ENCODE assay signal across 27 mouse cellular contexts in the genomic region with DNA sequence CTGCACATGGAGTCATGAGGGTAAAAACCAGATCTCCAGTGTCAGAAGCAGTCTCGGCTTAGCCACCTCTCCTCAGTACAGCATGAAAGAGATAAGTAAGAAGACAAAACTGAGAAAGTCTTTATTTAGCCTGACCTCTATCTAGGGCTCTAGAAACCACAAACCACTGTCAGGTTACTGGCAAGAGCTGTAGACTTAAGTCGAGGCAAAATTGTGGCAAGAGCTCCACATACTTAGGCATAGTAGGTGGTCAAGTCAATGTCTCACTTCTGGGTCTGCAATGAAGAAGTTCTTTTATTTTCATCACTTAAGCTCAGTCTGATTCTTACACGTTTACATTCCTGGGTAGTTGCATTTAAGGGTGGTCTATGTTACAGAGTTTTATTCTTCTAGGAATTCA.
DNase-seq lines count a peak whose midpoint lies in the region; ATAC-seq and TF ChIP-seq lines count a peak whose summit lies in the region.
"Had no signal": no experiment of that assay in that cellular context is flagged by ENCODE, and none has a peak within 500 bp of the region (broad histone marks: within the 10 kb centered on the region; RNA-seq: fewer than 3 reads in every experiment).

No protein-coding gene starts in this region.

- no peak overlapping the region for H3K4me2 ChIP-seq in forebrain, embryonic 11.5 days (ENCODE audit: low read depth, low read length, severe bottlenecking)
- no peak overlapping the region for H3K4me2 ChIP-seq in forebrain, embryonic 15.5 days (replicated peaks)
- H3K4me2 ChIP-seq in CH12.LX (ENCODE audit: insufficient read depth, low read depth, poor library complexity, severe bottlenecking) = peak overlapping the region; percentile 66; the same call in 1 of the 2 replicates
- no peak overlapping the region for H3K4me2 ChIP-seq in forebrain, embryonic 13.5 days
- H3K4me2 ChIP-seq: embryonic facial prominence, embryonic 12.5 days; embryonic facial prominence, embryonic 15.5 days; heart, embryonic 13.5 days; hindbrain, embryonic 13.5 days had no signal

- 82% methylated on average over 3 of the region's 3 CpGs for WGBS in forebrain, embryonic 11.5 days
- WGBS in forebrain, embryonic 15.5 days = 92% methylated on average over 3 of the region's 3 CpGs
- 83% methylated on average over 3 of the region's 3 CpGs for WGBS in forebrain, embryonic 13.5 days

- no peak for TF ChIP-seq POLR2A in CH12.LX (IDR thresholded peaks at IDR 0.05; ENCODE audit: low read depth, low read length)

- in situ Hi-C loops in CH12.LX (cut with MboI; ENCODE audit: low pct_ligation_motif_present, low pct_unique_long_range_greater_than_20kb, low sequenced_read_pairs) = no loop called here

- TF ChIP-seq RAD21 in CH12.LX (IDR thresholded peaks at IDR 0.05; ENCODE audit: low read depth, low read length) = no peak; the same call in 1 of the 2 replicates

- peak overlapping the region; percentile 94 for H3K27ac ChIP-seq in forebrain, embryonic 11.5 days (ENCODE audit: low read depth, low read length)
- H3K27ac ChIP-seq in forebrain, embryonic 15.5 days (replicated peaks) = no peak overlapping the region
- H3K27ac ChIP-seq in layer of hippocampus, adult 2 months = peak overlapping the region; percentile 90; the same call in 1 of the 2 replicates
- no peak overlapping the region for H3K27ac ChIP-seq in CH12.LX (ENCODE audit: insufficient read depth, low read depth)
- H3K27ac ChIP-seq in forebrain, embryonic 13.5 days = peak overlapping the region; percentile 89; the same call in 1 of the 2 replicates
- H3K27ac ChIP-seq: embryonic facial prominence, embryonic 12.5 days; embryonic facial prominence, embryonic 15.5 days; heart, adult 2 months; heart, embryonic 10.5 days; heart, embryonic 13.5 days; hindbrain, embryonic 13.5 days had no signal

- dilution Hi-C loops in CH12.LX (cut with MboI; ENCODE audit: extremely low pct_ligation_motif_present, extremely low pct_unique_long_range_greater_than_20kb, low sequenced_read_pairs) = no loop called here

- no peak overlapping the region for H3K4me3 ChIP-seq in forebrain, embryonic 11.5 days (ENCODE audit: low read depth, low read length)
- H3K4me3 ChIP-seq in forebrain, embryonic 15.5 days = no peak overlapping the region
- no peak overlapping the region for H3K4me3 ChIP-seq in layer of hippocampus, adult 2 months
- no peak overlapping the region for H3K4me3 ChIP-seq in CH12.LX (replicated peaks in 1 of 3; ENCODE audit: low read depth in 2 of 3, low read length in 2 of 3, poor library complexity in 1 of 3)
- no peak overlapping the region for H3K4me3 ChIP-seq in forebrain, embryonic 13.5 days
- H3K4me3 ChIP-seq: embryonic facial prominence, embryonic 12.5 days; embryonic facial prominence, embryonic 15.5 days; heart, adult 2 months; heart, embryonic 10.5 days; heart, embryonic 13.5 days; hindbrain, embryonic 13.5 days had no signal

- TF ChIP-seq CTCF in layer of hippocampus, adult 2 months (conservative IDR thresholded peaks at IDR 0.05) = no peak
- TF ChIP-seq CTCF in CH12.LX (conservative IDR thresholded peaks at IDR 0.05 in 1 of 2, IDR thresholded peaks at IDR 0.05 in 1 of 2; ENCODE audit: low read depth in 2 of 2, low read length in 2 of 2) = no peak

- TF ChIP-seq EP300 in CH12.LX (IDR thresholded peaks at IDR 0.05; ENCODE audit: low read length) = 0 out of 2 replicates have a peak, but pooled peaks have one; percentile 50

- H3K4me1 ChIP-seq in forebrain, embryonic 11.5 days (replicated peaks; ENCODE audit: control insufficient read depth, insufficient read depth, low read length) = peaks cover 10% of the 10 kb centered on the region; the same call in 1 of the 2 replicates
- peaks cover 25% of the 10 kb centered on the region for H3K4me1 ChIP-seq in forebrain, embryonic 15.5 days
- H3K4me1 ChIP-seq in CH12.LX (ENCODE audit: control insufficient read depth in 1 of 2, insufficient read depth in 2 of 2) = peaks cover 10 to 42% of the 10 kb centered on the region in 2 experiments
- H3K4me1 ChIP-seq in forebrain, embryonic 13.5 days = peaks cover 27% of the 10 kb centered on the region
- H3K4me1 ChIP-seq: embryonic facial prominence, embryonic 12.5 days; heart, embryonic 10.5 days; heart, embryonic 13.5 days had no signal

- H3K27me3 ChIP-seq in forebrain, embryonic 11.5 days (ENCODE audit: control insufficient read depth, insufficient read depth, low read length) = no peaks in the 10 kb centered on the region
- H3K27me3 ChIP-seq in forebrain, embryonic 15.5 days = no peaks in the 10 kb centered on the region
- H3K27me3 ChIP-seq in CH12.LX (replicated peaks) = no peaks in the 10 kb centered on the region
- no peaks in the 10 kb centered on the region for H3K27me3 ChIP-seq in forebrain, embryonic 13.5 days
- H3K27me3 ChIP-seq: embryonic facial prominence, embryonic 12.5 days; embryonic facial prominence, embryonic 15.5 days; heart, embryonic 13.5 days; hindbrain, embryonic 13.5 days had no signal

- ATAC-seq in forebrain, embryonic 11.5 days (replicated peaks; ENCODE audit: low FRiP score) = no peak
- ATAC-seq in forebrain, embryonic 15.5 days (replicated peaks) = no peak
- ATAC-seq in forebrain, embryonic 13.5 days = no peak
- ATAC-seq: activated CD4-positive, CD25-positive, alpha-beta regulatory T cell, adult 4 months; hindbrain, embryonic 16.5 days; inflammation-experienced regulatory T-cells, adult 6 months; intestine, embryonic 16.5 days had no signal

- no peaks in the 10 kb centered on the region for H3K36me3 ChIP-seq in forebrain, embryonic 11.5 days (ENCODE audit: control insufficient read depth, insufficient read depth, low read length)
- no peaks in the 10 kb centered on the region for H3K36me3 ChIP-seq in forebrain, embryonic 15.5 days
- no peaks in the 10 kb centered on the region for H3K36me3 ChIP-seq in CH12.LX (replicated peaks in 1 of 2; ENCODE audit: control insufficient read depth in 1 of 2, insufficient read depth in 1 of 2, low read length in 1 of 2)
- H3K36me3 ChIP-seq in forebrain, embryonic 13.5 days (ENCODE audit: poor library complexity, severe bottlenecking) = no peaks in the 10 kb centered on the region
- H3K36me3 ChIP-seq: embryonic facial prominence, embryonic 12.5 days; embryonic facial prominence, embryonic 15.5 days; heart, embryonic 10.5 days; heart, embryonic 13.5 days; hindbrain, embryonic 13.5 days had no signal

- H3K9me3 ChIP-seq in forebrain, embryonic 11.5 days (ENCODE audit: control insufficient read depth, low read length) = no peaks in the 10 kb centered on the region
- no peaks in the 10 kb centered on the region for H3K9me3 ChIP-seq in forebrain, embryonic 15.5 days
- no peaks in the 10 kb centered on the region for H3K9me3 ChIP-seq in CH12.LX (replicated peaks; ENCODE audit: low read length)
- H3K9me3 ChIP-seq in forebrain, embryonic 13.5 days (replicated peaks) = no peaks in the 10 kb centered on the region
- H3K9me3 ChIP-seq: embryonic facial prominence, embryonic 12.5 days; embryonic facial prominence, embryonic 15.5 days; heart, embryonic 10.5 days; heart, embryonic 13.5 days; hindbrain, embryonic 13.5 days had no signal

- DNase-seq in forebrain, embryonic 11.5 days (ENCODE audit: low spot score) = no peak
- DNase-seq in layer of hippocampus, adult 2 months (ENCODE audit: low spot score in 2 of 2) = no peak
- DNase-seq in layer of hippocampus, adult 18-20 months (ENCODE audit: low spot score in 2 of 2) = no peak
- peak; percentile 69 for DNase-seq in CH12.LX (ENCODE audit: extremely low read depth)
- DNase-seq in embryo, embryonic 11 days = no peak
- DNase-seq: adrenal gland, postnatal 10 days; adrenal gland, postnatal 36 days; B cell, adult 2 months; cerebellum, adult 18-20 months; cerebellum, adult 9-10 months; cerebellum, postnatal 14 days; gastrocnemius, postnatal 10 days; gastrocnemius, postnatal 36 days; heart, adult 2 months; heart, postnatal 14 days; kidney, adult 18-20 months had no signal

- no peaks in the 10 kb centered on the region for H3K79me2 ChIP-seq in CH12.LX (replicated peaks; ENCODE audit: control insufficient read depth, extremely low read depth, insufficient read depth, poor library complexity, severe bottlenecking)

- H3K9ac ChIP-seq in forebrain, embryonic 11.5 days (ENCODE audit: low read length) = no peak overlapping the region
- no peak overlapping the region for H3K9ac ChIP-seq in forebrain, embryonic 15.5 days (replicated peaks)
- no peak overlapping the region for H3K9ac ChIP-seq in CH12.LX (ENCODE audit: insufficient read depth, low read depth)
- no peak overlapping the region for H3K9ac ChIP-seq in forebrain, embryonic 13.5 days
- H3K9ac ChIP-seq: embryonic facial prominence, embryonic 12.5 days; embryonic facial prominence, embryonic 15.5 days; heart, embryonic 13.5 days; hindbrain, embryonic 13.5 days had no signal

TF ChIP-seq in CH12.LX, 34 proteins besides CTCF, POLR2A, EP300 and RAD21:
- TF ChIP-seq E2F4 (IDR thresholded peaks at IDR 0.05; ENCODE audit: insufficient replicate concordance, low read depth, low read length) (no peak), BHLHE40 (IDR thresholded peaks at IDR 0.05; ENCODE audit: low read depth, low read length) (peak; percentile 41; the same call in 1 of the 2 replicates), POLR2AphosphoS2 (IDR thresholded peaks at IDR 0.05; ENCODE audit: low read depth, low read length) (no peak), UBTF (IDR thresholded peaks at IDR 0.05; ENCODE audit: low read depth, low read length) (no peak), CHD2 (IDR thresholded peaks at IDR 0.05; ENCODE audit: low read length) (no peak), MYC (IDR thresholded peaks at IDR 0.05; ENCODE audit: low read depth, low read length) (no peak), ZC3H11A (IDR thresholded peaks at IDR 0.05; ENCODE audit: low read depth, low read length) (no peak), MEF2A (IDR thresholded peaks at IDR 0.05; ENCODE audit: borderline replicate concordance, low read depth, low read length) (peak; percentile 82; the same call in 1 of the 2 replicates), NRF1 (IDR thresholded peaks at IDR 0.05; ENCODE audit: low read depth, low read length) (no peak), IRF4 (IDR thresholded peaks at IDR 0.05; ENCODE audit: low read depth, low read length) (peak; percentile 50), ELF1 (IDR thresholded peaks at IDR 0.05; ENCODE audit: low read depth, low read length) (no peak), JUN (IDR thresholded peaks at IDR 0.05; ENCODE audit: insufficient read depth, low read depth, low read length) (no peak), ZKSCAN1 (IDR thresholded peaks at IDR 0.05; ENCODE audit: borderline replicate concordance, low read depth, low read length) (peak; percentile 83), ETS1 (conservative IDR thresholded peaks at IDR 0.05; ENCODE audit: low read depth, low read length) (0 out of 2 replicates have a peak, but pooled peaks have one; percentile 20), SMC3 (IDR thresholded peaks at IDR 0.05; ENCODE audit: low read depth, low read length) (no peak)
TF ChIP-seq in CH12.LX: peak in this region for 5.

Comparison
In these comparisons a context has a peak if more than half of its experiments do, and no peak if none do; other contexts are left out.
1. H3K27ac ChIP-seq: peak in forebrain, embryonic 11.5 days (single experiment), layer of hippocampus, adult 2 months (single experiment) and forebrain, embryonic 13.5 days (single experiment); none in forebrain, embryonic 15.5 days (single experiment) and CH12.LX (single experiment).